Mouse (Mus musculus): Measurements from ENCODE around the gene Gse1.

Gene Gse1

GRCm38 (mm10) chr8:120495461-120495860 is 267.2 kb downstream of the Gse1 start:
- DNase-seq (ENCODE audit: low spot score in 2 of 2) = no peak

GRCm38 (mm10) chr8:120496478-120496877 is 268.2 kb downstream of the Gse1 start:
- DNase-seq (ENCODE audit: low spot score in 2 of 2) = no peak

GRCm38 (mm10) chr8:120497503-120497946 is 269.3 kb downstream of the Gse1 start:
- peak; percentile 87 to 91 for DNase-seq (ENCODE audit: low spot score in 2 of 2)

GRCm38 (mm10) chr8:120498349-120498831 is 270.1 kb downstream of the Gse1 start:
- DNase-seq (ENCODE audit: low spot score in 2 of 2) = no peak

GRCm38 (mm10) chr8:120498926-120499605 is 270.8 kb downstream of the Gse1 start:
- DNase-seq (ENCODE audit: low spot score in 2 of 2) = no peak

- DNase-seq (ENCODE audit: low spot score in 2 of 2) = peak in 1 of 2 experiments; percentile 39
Measured at GRCm38 (mm10) chr8:120500701-120501261, 272.5 kb downstream of the Gse1 start.

GRCm38 (mm10) chr8:120501426-120501825 is 273.2 kb downstream of the Gse1 start:
- no peak for DNase-seq (ENCODE audit: low spot score in 2 of 2)

GRCm38 (mm10) chr8:120502428-120502827 is 274.2 kb downstream of the Gse1 start:
- DNase-seq (ENCODE audit: low spot score in 2 of 2) = no peak

GRCm38 (mm10) chr8:120504251-120505081 is 276.2 kb downstream of the Gse1 start:
- peak; percentile 80 to 86 for DNase-seq (ENCODE audit: low spot score in 2 of 2)

GRCm38 (mm10) chr8:120505082-120505511 is 276.8 kb downstream of the Gse1 start:
- DNase-seq (ENCODE audit: low spot score in 2 of 2) = peak in 1 of 2 experiments; percentile 40

- DNase-seq (ENCODE audit: low spot score in 2 of 2) = peak in 1 of 2 experiments; percentile 27
Measured at GRCm38 (mm10) chr8:120505619-120506310, 277.5 kb downstream of the Gse1 start.

GRCm38 (mm10) chr8:120506562-120506961 is 278.3 kb downstream of the Gse1 start:
- peak in 1 of 2 experiments; percentile 61 for DNase-seq (ENCODE audit: low spot score in 2 of 2)

GRCm38 (mm10) chr8:120507290-120507689 is 279.0 kb downstream of the Gse1 start:
- no peak for DNase-seq (ENCODE audit: low spot score in 2 of 2)

GRCm38 (mm10) chr8:120509136-120510034 is 281.1 kb downstream of the Gse1 start:
- no peak for DNase-seq (ENCODE audit: low spot score in 2 of 2)

GRCm38 (mm10) chr8:120510035-120510416 is 281.8 kb downstream of the Gse1 start:
- peak in 1 of 2 experiments; percentile 34 for DNase-seq (ENCODE audit: low spot score in 2 of 2)

- no peak for DNase-seq (ENCODE audit: low spot score in 2 of 2)
Measured at GRCm38 (mm10) chr8:120510863-120511457, 282.7 kb downstream of the Gse1 start.

- DNase-seq (ENCODE audit: low spot score in 2 of 2) = no peak
Measured at GRCm38 (mm10) chr8:120511737-120512136, 283.5 kb downstream of the Gse1 start.

- no peak for DNase-seq (ENCODE audit: low spot score in 2 of 2)
Measured at GRCm38 (mm10) chr8:120512326-120512725, 284.1 kb downstream of the Gse1 start.

GRCm38 (mm10) chr8:120513145-120513544 is 284.9 kb downstream of the Gse1 start:
- no peak for DNase-seq (ENCODE audit: low spot score in 2 of 2)
